ENCODE assay signal across 27 mouse cellular contexts in the genomic region with DNA sequence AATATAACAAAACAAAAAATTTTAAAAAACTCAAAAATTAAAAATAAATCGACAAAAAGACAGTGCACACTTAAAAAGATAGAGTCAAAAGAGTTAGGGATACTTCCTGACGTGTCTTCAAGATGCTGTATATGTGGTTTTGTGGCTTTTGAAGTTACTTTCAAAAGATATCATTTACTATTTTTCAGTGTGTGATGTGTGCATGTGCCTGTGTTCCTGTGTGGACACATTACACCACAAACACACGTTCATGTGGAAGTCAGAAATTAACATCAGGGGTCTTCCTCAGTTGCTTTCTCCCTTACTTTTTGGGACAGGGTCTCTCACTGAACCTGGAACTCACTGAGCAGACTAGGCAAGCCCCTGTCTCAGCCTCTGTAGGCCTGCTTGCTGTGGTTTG. TPM values are rescaled to one million over a fixed set of nuclear protein-coding genes. Genes with fewer than 3 reads are reported as not detected.
DNase-seq lines count a peak whose midpoint lies in the region; ATAC-seq and TF ChIP-seq lines count a peak whose summit lies in the region.
"Had no signal": no experiment of that assay in that cellular context is flagged by ENCODE, and none has a peak within 500 bp of the region (broad histone marks: within the 10 kb centered on the region; RNA-seq: fewer than 3 reads in every experiment).

No protein-coding gene starts in this region.

- no peak for TF ChIP-seq POLR2A in CH12.LX (IDR thresholded peaks at IDR 0.05; ENCODE audit: low read depth, low read length)

- dilution Hi-C loops in CH12.LX (cut with MboI; ENCODE audit: extremely low pct_ligation_motif_present, extremely low pct_unique_long_range_greater_than_20kb, low sequenced_read_pairs): no loop called here

- intact Hi-C loops in gastrocnemius, postnatal 14 days (cut with DNase I; ENCODE audit: low total_unique reads): loop anchor here (10.0 kb wide), 1 partner anchor 50 kb away; no protein-coding TSS in a partner anchor

- no peak overlapping the region for H3K27ac ChIP-seq in heart, embryonic 11.5 days (ENCODE audit: low read depth, low read length)
- no peak overlapping the region for H3K27ac ChIP-seq in CH12.LX (ENCODE audit: insufficient read depth, low read depth)
- no peak overlapping the region for H3K27ac ChIP-seq in hindbrain, embryonic 14.5 days
- H3K27ac ChIP-seq: forebrain, embryonic 10.5 days; forebrain, embryonic 13.5 days; hindbrain, embryonic 15.5 days had no signal

- 0 out of 2 replicates have a peak, but pooled peaks have one; percentile 10 for TF ChIP-seq EP300 in CH12.LX (IDR thresholded peaks at IDR 0.05; ENCODE audit: low read length)

- in situ Hi-C loops in CH12.LX (cut with MboI; ENCODE audit: low pct_ligation_motif_present, low pct_unique_long_range_greater_than_20kb, low sequenced_read_pairs): loop anchor here (5.0 kb wide), 1 partner anchor 63 kb away; no protein-coding TSS in a partner anchor

- DNase-seq in heart, adult 11 months: peak; percentile 18
- no peak for DNase-seq in CH12.LX (ENCODE audit: extremely low read depth)
- peak; percentile 35 for DNase-seq in naive thymus-derived CD4-positive, alpha-beta T cell, adult 2 months (ENCODE audit: low read depth)
- DNase-seq in gastrocnemius, postnatal 14 days: no peak
- DNase-seq in hindbrain, embryonic 14.5 days (ENCODE audit: low spot score): no peak
- DNase-seq: adrenal gland, adult 2 months; adrenal gland, postnatal 14 days; B cell, adult 2 months; cerebellum, adult 11-12 months; cerebellum, adult 8-10 months; cerebellum, postnatal 36 days; gastrocnemius, postnatal 10 days; heart, adult 18-20 months; heart, postnatal 14 days; heart, postnatal 4 days; kidney, adult 18-20 months had no signal

- H3K27me3 ChIP-seq in heart, embryonic 11.5 days (ENCODE audit: control insufficient read depth, insufficient read depth, low read length): no peaks in the 10 kb centered on the region
- H3K27me3 ChIP-seq in CH12.LX (replicated peaks): no peaks in the 10 kb centered on the region
- no peaks in the 10 kb centered on the region for H3K27me3 ChIP-seq in hindbrain, embryonic 14.5 days (ENCODE audit: control insufficient read depth, insufficient read depth, low read length)
- H3K27me3 ChIP-seq: forebrain, embryonic 13.5 days; heart, embryonic 13.5 days; hindbrain, embryonic 15.5 days; Patski had no signal

- no peak for TF ChIP-seq RAD21 in CH12.LX (IDR thresholded peaks at IDR 0.05; ENCODE audit: low read depth, low read length)

- no peaks in the 10 kb centered on the region for H3K36me3 ChIP-seq in heart, embryonic 11.5 days (ENCODE audit: control insufficient read depth, insufficient read depth, low read length)
- no peaks in the 10 kb centered on the region for H3K36me3 ChIP-seq in CH12.LX (replicated peaks in 1 of 2; ENCODE audit: control insufficient read depth in 1 of 2, insufficient read depth in 1 of 2, low read length in 1 of 2)
- no peaks in the 10 kb centered on the region for H3K36me3 ChIP-seq in hindbrain, embryonic 14.5 days (replicated peaks; ENCODE audit: control insufficient read depth, insufficient read depth)
- H3K36me3 ChIP-seq: forebrain, embryonic 10.5 days; heart, embryonic 13.5 days; hindbrain, embryonic 15.5 days had no signal

- H3K4me1 ChIP-seq in heart, embryonic 11.5 days (ENCODE audit: control insufficient read depth, insufficient read depth, low read length): 0 out of 2 replicates have a peak, but pooled peaks cover 2% of the 10 kb centered on the region
- H3K4me1 ChIP-seq in CH12.LX (ENCODE audit: control insufficient read depth in 1 of 2, insufficient read depth in 2 of 2): peaks cover 35 to 77% of the 10 kb centered on the region in 2 experiments
- H3K4me1 ChIP-seq in hindbrain, embryonic 14.5 days (replicated peaks; ENCODE audit: control insufficient read depth, insufficient read depth, low read length): no peaks in the 10 kb centered on the region
- H3K4me1 ChIP-seq: forebrain, embryonic 10.5 days; hindbrain, embryonic 15.5 days had no signal

- no peaks in the 10 kb centered on the region for H3K9me3 ChIP-seq in heart, embryonic 11.5 days (replicated peaks; ENCODE audit: control insufficient read depth, low read length)
- no peaks in the 10 kb centered on the region for H3K9me3 ChIP-seq in CH12.LX (replicated peaks; ENCODE audit: low read length)
- no peaks in the 10 kb centered on the region for H3K9me3 ChIP-seq in hindbrain, embryonic 14.5 days (ENCODE audit: control insufficient read depth, low read length)
- H3K9me3 ChIP-seq: forebrain, embryonic 10.5 days; forebrain, embryonic 13.5 days; heart, embryonic 13.5 days; hindbrain, embryonic 15.5 days had no signal

- H3K9ac ChIP-seq in heart, embryonic 11.5 days (ENCODE audit: low read depth, low read length): no peak overlapping the region
- H3K9ac ChIP-seq in CH12.LX (ENCODE audit: insufficient read depth, low read depth): no peak overlapping the region
- H3K9ac ChIP-seq in hindbrain, embryonic 14.5 days: no peak overlapping the region
- H3K9ac ChIP-seq: forebrain, embryonic 13.5 days; heart, embryonic 13.5 days; hindbrain, embryonic 15.5 days had no signal

- no peaks in the 10 kb centered on the region for H3K79me2 ChIP-seq in CH12.LX (replicated peaks; ENCODE audit: control insufficient read depth, extremely low read depth, insufficient read depth, poor library complexity, severe bottlenecking)

- H3K4me3 ChIP-seq in heart, embryonic 11.5 days (ENCODE audit: low read depth, low read length): no peak overlapping the region
- H3K4me3 ChIP-seq in CH12.LX (replicated peaks in 1 of 3; ENCODE audit: low read depth in 2 of 3, low read length in 2 of 3, poor library complexity in 1 of 3): no peak overlapping the region
- H3K4me3 ChIP-seq in hindbrain, embryonic 14.5 days (replicated peaks; ENCODE audit: low read length): no peak overlapping the region
- H3K4me3 ChIP-seq: forebrain, embryonic 10.5 days; forebrain, embryonic 13.5 days; heart, embryonic 13.5 days; hindbrain, embryonic 15.5 days had no signal

- no peak for ATAC-seq in heart, embryonic 11.5 days (replicated peaks; ENCODE audit: insufficient number of reproducible peaks, low FRiP score, low TSS enrichment)
- ATAC-seq in common myeloid progenitor, adult 5-6 weeks (replicated peaks; ENCODE audit: low read depth, poor library complexity, severe bottlenecking): 0 out of 2 replicates have a peak, but pooled peaks have one; percentile 37
- no peak for ATAC-seq in cerebellum, adult (ENCODE audit: insufficient number of reproducible peaks, low FRiP score, low TSS enrichment)
- no peak for ATAC-seq in hindbrain, embryonic 14.5 days (ENCODE audit: low FRiP score)
- ATAC-seq: CD4-positive, CD25-positive, alpha-beta regulatory T cell, adult 4 months; forebrain, embryonic 13.5 days; forebrain, embryonic 16.5 days; intestine, embryonic 16.5 days; Patski had no signal

- 75% methylated on average over 3 of the region's 3 CpGs for WGBS in heart, embryonic 11.5 days (ENCODE audit: insufficient replicate concordance)
- WGBS in hindbrain, embryonic 14.5 days: 90% methylated on average over 3 of the region's 3 CpGs

- TF ChIP-seq CTCF in CH12.LX (conservative IDR thresholded peaks at IDR 0.05 in 1 of 2, IDR thresholded peaks at IDR 0.05 in 1 of 2; ENCODE audit: low read depth in 2 of 2, low read length in 2 of 2): no peak

- no peak overlapping the region for H3K4me2 ChIP-seq in heart, embryonic 11.5 days
- no peak overlapping the region for H3K4me2 ChIP-seq in CH12.LX (ENCODE audit: insufficient read depth, low read depth, poor library complexity, severe bottlenecking)
- H3K4me2 ChIP-seq in hindbrain, embryonic 14.5 days (replicated peaks): no peak overlapping the region
- H3K4me2 ChIP-seq: forebrain, embryonic 13.5 days; heart, embryonic 13.5 days; hindbrain, embryonic 15.5 days had no signal

TF ChIP-seq in CH12.LX, 34 proteins besides CTCF, POLR2A, EP300 and RAD21:
- no peak for TF ChIP-seq HCFC1 (IDR thresholded peaks at IDR 0.05; ENCODE audit: low read depth, low read length)
- TF ChIP-seq MEF2A (IDR thresholded peaks at IDR 0.05; ENCODE audit: borderline replicate concordance, low read depth, low read length): no peak
- TF ChIP-seq ZNF384 (IDR thresholded peaks at IDR 0.05; ENCODE audit: low read depth, low read length): no peak
- TF ChIP-seq E2F4 (IDR thresholded peaks at IDR 0.05; ENCODE audit: insufficient replicate concordance, low read depth, low read length): no peak
- TF ChIP-seq BHLHE40 (IDR thresholded peaks at IDR 0.05; ENCODE audit: low read depth, low read length): peak; percentile 85
- no peak for TF ChIP-seq SMC3 (IDR thresholded peaks at IDR 0.05; ENCODE audit: low read depth, low read length)
- TF ChIP-seq USF1 (IDR thresholded peaks at IDR 0.05; ENCODE audit: low read depth, low read length): no peak
- no peak for TF ChIP-seq MXI1 (IDR thresholded peaks at IDR 0.05; ENCODE audit: low read depth, low read length)
- 0 out of 2 replicates have a peak, but pooled peaks have one; percentile 14 for TF ChIP-seq JUN (IDR thresholded peaks at IDR 0.05; ENCODE audit: insufficient read depth, low read depth, low read length)
- TF ChIP-seq MYC (IDR thresholded peaks at IDR 0.05; ENCODE audit: low read depth, low read length): 0 out of 2 replicates have a peak, but pooled peaks have one; percentile 24
- no peak for TF ChIP-seq TBP (conservative IDR thresholded peaks at IDR 0.05; ENCODE audit: low read depth, low read length)
- no peak for TF ChIP-seq JUND (conservative IDR thresholded peaks at IDR 0.05; ENCODE audit: low read depth, low read length)
- no peak for TF ChIP-seq MAFK (IDR thresholded peaks at IDR 0.05; ENCODE audit: insufficient replicate concordance, low read length)
- peak; percentile 23; the same call in 1 of the 2 replicates for TF ChIP-seq IRF4 (IDR thresholded peaks at IDR 0.05; ENCODE audit: low read depth, low read length)
TF ChIP-seq in CH12.LX: peak in this region for 4.

RNA-seq across cellular contexts. Expression of gene Sf3b5, which starts 20.1 kb away (rescaled TPM):
- 37.6 and 37.9 TPM in 2 replicates for polyA plus RNA-seq in heart, embryonic 11.5 days (2014; fragmentation: Nextera tagmentation; extraction: Ambion mirVana)
- total RNA-seq in CH12.LX (2012; rRNA removed): 49.1 and 49.6 TPM in 2 replicates
- 41.8 and 51.3 TPM in 2 replicates for total RNA-seq in CH12.LX (2014; rRNA removed)
- 36.6 and 41.9 TPM in 2 replicates for polyA plus RNA-seq in CH12.LX (2012; ENCODE audit: insufficient read length, low read depth)
- 16.9 and 17.4 TPM in 2 replicates for total RNA-seq in common myeloid progenitor, adult 5-6 weeks (2017)
- total RNA-seq in gastrocnemius, postnatal 14 days (2021): 1 to 10 TPM; 4.3 to 5.1 TPM
- 25.9 and 28.1 TPM in 2 replicates for polyA plus RNA-seq in hindbrain, embryonic 14.5 days (2014; fragmentation: Nextera tagmentation; extraction: Ambion mirVana)

RNA-seq across cellular contexts. Expression of gene Stx11, which starts 20.9 kb away (rescaled TPM):
- 5.3 and 5.5 TPM in 2 replicates for polyA plus RNA-seq in heart, embryonic 11.5 days (2014; fragmentation: Nextera tagmentation; extraction: Ambion mirVana)
- total RNA-seq in CH12.LX (2012; rRNA removed) (33.7 and 49.8 TPM in 2 replicates), CH12.LX (2014; rRNA removed) (42.3 and 47.7 TPM in 2 replicates)
- polyA plus RNA-seq in CH12.LX (2012; ENCODE audit: insufficient read length, low read depth): 22.2 and 23.4 TPM in 2 replicates
- 8.2 and 9.4 TPM in 2 replicates for total RNA-seq in common myeloid progenitor, adult 5-6 weeks (2017)
- under 1 TPM; 0.44 to 0.47 TPM for total RNA-seq in gastrocnemius, postnatal 14 days (2021)
- polyA plus RNA-seq in hindbrain, embryonic 14.5 days (2014; fragmentation: Nextera tagmentation; extraction: Ambion mirVana): 2.0 and 3.7 TPM in 2 replicates

Comparison
In these comparisons a context has a peak if more than half of its experiments do, and no peak if none do; other contexts are left out.
1. DNase-seq: peak in heart, adult 11 months (single experiment) and naive thymus-derived CD4-positive, alpha-beta T cell, adult 2 months (single experiment); none in CH12.LX (single experiment), gastrocnemius, postnatal 14 days (single experiment) and hindbrain, embryonic 14.5 days (single experiment).